9 mouse cellular contexts compared by ENCODE assay signal in genomic region chr2:16357946-16358345, GRCm38 (mm10). TPM values are rescaled to one million over a fixed set of nuclear protein-coding genes. Genes with fewer than 3 reads are reported as not detected.
DNase-seq lines count a peak whose midpoint lies in the region; ATAC-seq and TF ChIP-seq lines count a peak whose summit lies in the region.
"Had no signal": no experiment of that assay in that cellular context is flagged by ENCODE, and none has a peak within 500 bp of the region (broad histone marks: within the 10 kb centered on the region; RNA-seq: fewer than 3 reads in every experiment).

No protein-coding gene starts in this region.

- peak; percentile 26 for DNase-seq in kidney, adult 11 months
- DNase-seq in kidney, adult 18-20 months = no peak
- DNase-seq in embryonic facial prominence, embryonic 10.5 days (ENCODE audit: low spot score) = no peak
- DNase-seq in hindbrain, postnatal 0 days (ENCODE audit: low spot score) = no peak
- no peak for DNase-seq in midbrain, embryonic 14.5 days
- no peak for DNase-seq in gastrocnemius, postnatal 10 days
- DNase-seq in adrenal gland, postnatal 10 days = no peak

- no peak for ATAC-seq in hindbrain, postnatal 0 days
- no peak for ATAC-seq in midbrain, embryonic 14.5 days (ENCODE audit: low FRiP score, low TSS enrichment)
- ATAC-seq in frontal cortex, adult (ENCODE audit: low TSS enrichment) = no peak

- H3K9ac ChIP-seq in hindbrain, postnatal 0 days (replicated peaks; ENCODE audit: low read length) = peak overlapping the region; percentile 71
- peak overlapping the region; percentile 45 for H3K9ac ChIP-seq in midbrain, embryonic 14.5 days (replicated peaks; ENCODE audit: low read length)
- H3K9ac ChIP-seq: liver, embryonic 14.5 days had no signal

- no peaks in the 10 kb centered on the region for H3K36me3 ChIP-seq in embryonic facial prominence, embryonic 10.5 days (replicated peaks)
- no peaks in the 10 kb centered on the region for H3K36me3 ChIP-seq in hindbrain, postnatal 0 days (ENCODE audit: insufficient read depth, low read length)
- H3K36me3 ChIP-seq in midbrain, embryonic 14.5 days (ENCODE audit: control insufficient read depth, insufficient read depth, low read length) = no peaks in the 10 kb centered on the region

- peak overlapping the region; percentile 92; the same call in 1 of the 2 replicates for H3K27ac ChIP-seq in embryonic facial prominence, embryonic 10.5 days (replicated peaks)
- 0 out of 2 replicates have a peak overlapping the region, but pooled peaks have one; percentile 6 for H3K27ac ChIP-seq in hindbrain, postnatal 0 days
- no peak overlapping the region for H3K27ac ChIP-seq in midbrain, embryonic 14.5 days (replicated peaks; ENCODE audit: low read depth, low read length)
- H3K27ac ChIP-seq: liver, embryonic 14.5 days had no signal

- peak overlapping the region; percentile 78 for H3K4me2 ChIP-seq in hindbrain, postnatal 0 days (ENCODE audit: low read depth, low read length)
- peak overlapping the region; percentile 74 for H3K4me2 ChIP-seq in midbrain, embryonic 14.5 days (ENCODE audit: low read length)

- no peaks in the 10 kb centered on the region; the same call in 1 of the 2 replicates for H3K27me3 ChIP-seq in embryonic facial prominence, embryonic 10.5 days (replicated peaks; ENCODE audit: low read depth, poor library complexity, severe bottlenecking)
- H3K27me3 ChIP-seq in hindbrain, postnatal 0 days (ENCODE audit: insufficient read depth, low read length) = no peaks in the 10 kb centered on the region
- H3K27me3 ChIP-seq in midbrain, embryonic 14.5 days (ENCODE audit: control insufficient read depth, insufficient read depth, low read length) = peaks cover 7% of the 10 kb centered on the region; the same call in 1 of the 2 replicates

- peaks cover 28% of the 10 kb centered on the region for H3K4me1 ChIP-seq in embryonic facial prominence, embryonic 10.5 days
- no peaks in the 10 kb centered on the region for H3K4me1 ChIP-seq in hindbrain, postnatal 0 days (ENCODE audit: insufficient read depth, low read length)
- 0 out of 2 replicates have a peak, but pooled peaks cover 4% of the 10 kb centered on the region for H3K4me1 ChIP-seq in midbrain, embryonic 14.5 days (ENCODE audit: control insufficient read depth, insufficient read depth, low read length)

- no peak for TF ChIP-seq CTCF in hindbrain, postnatal 0 days (IDR thresholded peaks at IDR 0.05; ENCODE audit: low read depth)

- H3K9me3 ChIP-seq in embryonic facial prominence, embryonic 10.5 days = no peaks in the 10 kb centered on the region
- no peaks in the 10 kb centered on the region for H3K9me3 ChIP-seq in hindbrain, postnatal 0 days (ENCODE audit: low read length)
- no peaks in the 10 kb centered on the region for H3K9me3 ChIP-seq in midbrain, embryonic 14.5 days (ENCODE audit: control insufficient read depth, low read length)

- peak overlapping the region; percentile 70 for H3K4me3 ChIP-seq in embryonic facial prominence, embryonic 10.5 days
- H3K4me3 ChIP-seq in hindbrain, postnatal 0 days (ENCODE audit: low read length) = peak overlapping the region; percentile 80
- H3K4me3 ChIP-seq in midbrain, embryonic 14.5 days (replicated peaks; ENCODE audit: low read depth, low read length) = peak overlapping the region; percentile 69

- WGBS in embryonic facial prominence, embryonic 10.5 days = 5% methylated on average over 1 of the region's 1 CpGs
- WGBS in hindbrain, postnatal 0 days = 50% methylated on average over 1 of the region's 1 CpGs
- WGBS in midbrain, embryonic 14.5 days = 27% methylated on average over 1 of the region's 1 CpGs

RNA-seq across cellular contexts. Expression of gene Plxdc2, which starts 1.8 kb away (rescaled TPM):
- polyA plus RNA-seq in embryonic facial prominence, embryonic 10.5 days (2016; fragmentation: Nextera tagmentation; extraction: Ambion mirVana) = 16.8 and 20.0 TPM in 2 replicates
- total RNA-seq in hindbrain, postnatal 0 days (2014; rRNA removed) = 29.0 and 33.2 TPM in 2 replicates
- 30.9 and 33.2 TPM in 2 replicates for polyA plus RNA-seq in hindbrain, postnatal 0 days (2015; fragmentation: Nextera tagmentation; extraction: Ambion mirVana)
- polyA plus RNA-seq in midbrain, embryonic 14.5 days (2014; fragmentation: Nextera tagmentation; extraction: Ambion mirVana) = 17.6 and 21.5 TPM in 2 replicates
- 10 to 100 TPM; 33.5 to 38.5 TPM for total RNA-seq in gastrocnemius, postnatal 10 days (2021)
- total RNA-seq in adrenal gland, postnatal 10 days (2021) = 10 to 100 TPM; 18.1 to 19.7 TPM
